Mouse (Mus musculus): ENCODE results near the gene Glrx.

DNA sequence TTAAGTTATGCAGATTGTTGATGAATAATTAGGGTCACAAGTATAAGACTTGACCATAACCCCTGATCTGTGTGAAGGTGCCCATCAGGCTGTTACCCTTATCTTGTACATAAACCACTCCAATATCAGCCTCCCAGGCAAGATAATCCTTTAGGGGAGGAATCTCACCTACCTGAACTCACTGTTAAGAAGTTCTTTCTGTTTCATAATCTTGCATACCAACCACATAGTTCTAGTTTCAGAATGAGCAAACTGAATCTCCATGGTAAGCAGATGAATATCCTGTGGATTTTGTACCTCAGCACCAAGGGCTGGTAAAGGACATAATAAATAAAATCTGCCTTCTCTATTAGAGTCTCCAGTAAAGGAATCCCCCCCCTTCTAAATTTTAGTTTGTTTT lies 7.0 kb upstream of the Glrx start:
- no peak for TF ChIP-seq CTCF (IDR thresholded peaks at IDR 0.05; ENCODE audit: borderline replicate concordance, insufficient read depth, low read depth, low read length)
- no peak for TF ChIP-seq POLR2A (IDR thresholded peaks at IDR 0.05; ENCODE audit: borderline replicate concordance, insufficient read depth, low read length)
